Mouse (Mus musculus) E14TG2a.4 (cell line): ENCODE measurements around the gene Ptpru.
"Not testable (repeated sequence)": the region's sequence is repeated elsewhere in the genome, so short reads cannot be mapped to it uniquely, and the experiment has no call there.

Source experiments
- CTCF ChIP-seq: conservative IDR thresholded peaks from 2 replicates; pipeline ENCODE4 v1.5.1; 2014; ENCODE audit warnings: low read length
- NANOG ChIP-seq: IDR thresholded peaks from 2 replicates; pipeline ENCODE4 v1.6.1; 2014; ENCODE audit warnings: borderline replicate concordance, low read length, mixed read lengths
- POU5F1 ChIP-seq: IDR thresholded peaks from 2 replicates; pipeline ENCODE4 v1.6.1; 2014; ENCODE audit warnings: low read length, borderline replicate concordance

DNA sequence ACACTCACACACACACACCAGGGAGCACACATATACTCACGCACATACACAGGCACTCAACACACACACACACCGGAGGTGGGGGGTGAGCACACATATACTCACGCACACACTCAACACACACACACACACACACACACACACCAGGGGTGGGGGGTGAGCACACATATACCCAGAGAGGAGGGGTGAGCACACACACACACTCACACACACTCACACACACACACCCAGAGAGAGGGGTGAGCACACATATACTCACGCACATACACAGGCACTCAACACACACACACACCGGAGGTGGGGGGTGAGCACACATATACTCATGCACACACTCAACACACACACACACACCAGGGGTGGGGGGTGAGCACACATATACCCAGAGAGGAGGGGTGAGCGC, 33.4 kb downstream of the Ptpru start:
- not testable (repeated sequence) for TF ChIP-seq CTCF, NANOG, POU5F1
